Mouse (Mus musculus): Measurements from ENCODE around the gene Meis3. TPM values are rescaled to one million over a fixed set of nuclear protein-coding genes. Genes with fewer than 3 reads are reported as not detected.

The Meis3 gene
- polyA plus RNA-seq, 1 experiment: 83.7 TPM

- DNase-seq (ENCODE audit: extremely low spot score in 1 of 2, low spot score in 1 of 2): peak; percentile 60 to 71
Measured at GRCm38 (mm10) chr7:16207496-16207895, 32.6 kb downstream of the Meis3 start.

GRCm38 (mm10) chr7:16208781-16209665, 34.1 kb downstream of the Meis3 start:
- no peak for DNase-seq (ENCODE audit: extremely low spot score in 1 of 2, low spot score in 1 of 2)

- DNase-seq (ENCODE audit: extremely low spot score in 1 of 2, low spot score in 1 of 2): no peak
Measured at GRCm38 (mm10) chr7:16210862-16211365, 36.0 kb downstream of the Meis3 start.

- DNase-seq (ENCODE audit: extremely low spot score in 1 of 2, low spot score in 1 of 2): no peak
Measured at GRCm38 (mm10) chr7:16213196-16213595, 38.3 kb downstream of the Meis3 start.

GRCm38 (mm10) chr7:16213986-16214385, 39.1 kb downstream of the Meis3 start:
- no peak for DNase-seq (ENCODE audit: extremely low spot score in 1 of 2, low spot score in 1 of 2)

GRCm38 (mm10) chr7:16221582-16222272, 46.8 kb downstream of the Meis3 start, which contains the start of gene Dhx34:
Dhx34 (minus strand) TSS chr7:16222037.
- peak; percentile 88 to 97 for DNase-seq (ENCODE audit: extremely low spot score in 1 of 2, low spot score in 1 of 2)

GRCm38 (mm10) chr7:16229869-16230268, 55.0 kb downstream of the Meis3 start:
- no peak for DNase-seq (ENCODE audit: extremely low spot score in 1 of 2, low spot score in 1 of 2)

Other genes starting within 250 kb of the Meis3 start
- 104 and 109 TPM in 2 replicates for gene Nop53, start 229.0 kb upstream of the Meis3 start, polyA plus RNA-seq (2012; rRNA removed)
- gene Ehd2, start 207.5 kb upstream of the Meis3 start, polyA plus RNA-seq (2012; rRNA removed): 5.0 and 5.6 TPM in 2 replicates
- 10.2 and 10.6 TPM in 2 replicates for gene Bicra, start 127.2 kb upstream of the Meis3 start, polyA plus RNA-seq (2012; rRNA removed)
- gene Zfp541, start 113.3 kb upstream of the Meis3 start, polyA plus RNA-seq (2012; rRNA removed): 0.40 and 0.42 TPM in 2 replicates
- gene Napa, start 76.6 kb upstream of the Meis3 start, polyA plus RNA-seq (2012; rRNA removed): 368 and 442 TPM in 2 replicates
- gene Kptn, start 55.2 kb upstream of the Meis3 start, polyA plus RNA-seq (2012; rRNA removed): 50.7 and 58.1 TPM in 2 replicates
- 122 and 124 TPM in 2 replicates for gene Slc8a2, start 45.3 kb upstream of the Meis3 start, polyA plus RNA-seq (2012; rRNA removed)
- gene Dhx34, start 46.9 kb downstream of the Meis3 start, polyA plus RNA-seq (2012; rRNA removed): 11.9 and 12.5 TPM in 2 replicates
- gene C5ar2, start 69.1 kb downstream of the Meis3 start, polyA plus RNA-seq (2012; rRNA removed): 0.56 and 0.67 TPM in 2 replicates
- gene C5ar1, start 84.5 kb downstream of the Meis3 start, polyA plus RNA-seq (2012; rRNA removed): 1.2 and 1.3 TPM in 2 replicates
- gene Inafm1, start 98.5 kb downstream of the Meis3 start, polyA plus RNA-seq (2012; rRNA removed): 57.6 and 58.4 TPM in 2 replicates
- 91.2 and 91.4 TPM in 2 replicates for gene Ccdc9, start 111.7 kb downstream of the Meis3 start, polyA plus RNA-seq (2012; rRNA removed)
- gene Bbc3, start 133.3 kb downstream of the Meis3 start, polyA plus RNA-seq (2012; rRNA removed): 17.1 and 18.2 TPM in 2 replicates
- gene Sae1, start 212.7 kb downstream of the Meis3 start, polyA plus RNA-seq (2012; rRNA removed): 99.8 and 114 TPM in 2 replicates
- gene Zc3h4, start 225.8 kb downstream of the Meis3 start, polyA plus RNA-seq (2012; rRNA removed): 38.9 and 40.0 TPM in 2 replicates